Mouse (Mus musculus) midbrain, embryonic 15.5 days (tissue): ENCODE data around the gene 1700011L22Rik. TPM values are rescaled to one million over a fixed set of nuclear protein-coding genes. Genes with fewer than 3 reads are reported as not detected.

ENCODE experiments used
- ATAC-seq: fragments of 200-750 bp; cut with Nextera tagmentation; replicated peaks from 2 replicates; pipeline ENCODE4 v1.8.0; 2017; ENCODE audit warnings: moderate TSS enrichment
- H3K27ac ChIP-seq: fragments of 300-500 bp; sonication (generic); 2 replicates; pipeline ENCODE4 v1.5.1; 2015; ENCODE audit warnings: mild to moderate bottlenecking, inconsistent platforms
- H3K27me3 ChIP-seq: fragments of 300-500 bp; sonication (generic); replicated peaks from 2 replicates; pipeline ENCODE4 v1.6.1; 2015; ENCODE audit warnings: inconsistent platforms
- H3K36me3 ChIP-seq: fragments of 300-500 bp; sonication (generic); replicated peaks from 2 replicates; pipeline ENCODE4 v1.6.1; 2015; ENCODE audit warnings: inconsistent platforms
- H3K4me1 ChIP-seq: fragments of 300-500 bp; sonication (generic); 2 replicates; pipeline ENCODE4 v1.6.1; 2015; ENCODE audit warnings: inconsistent platforms
- H3K4me2 ChIP-seq: fragments of 300-500 bp; sonication (generic); 2 replicates; pipeline ENCODE4 v1.6.1; 2015; ENCODE audit warnings: inconsistent platforms, mild to moderate bottlenecking, moderate library complexity
- H3K4me3 ChIP-seq: fragments of 300-500 bp; sonication (generic); 2 replicates; pipeline ENCODE4 v1.5.1; 2015; ENCODE audit warnings: mild to moderate bottlenecking, inconsistent platforms
- H3K9ac ChIP-seq: fragments of 300-500 bp; sonication (generic); 2 replicates; pipeline ENCODE4 v1.6.1; 2015; ENCODE audit warnings: mild to moderate bottlenecking, inconsistent platforms
- H3K9me3 ChIP-seq: fragments of 300-500 bp; sonication (generic); 2 replicates; pipeline ENCODE4 v1.6.1; 2016; ENCODE audit warnings: inconsistent platforms
- WGBS: fragments of 180-500 bp; shearing (Covaris S2); methylation state at CpG from one replicate; pipeline ENCODE4 v1.1.7; 2015; ENCODE audit warnings: mixed read lengths; 5-methylcytosine and 5-hydroxymethylcytosine counted together
- polyA plus RNA-seq: library from polyadenylated mRNA; unstranded; fragments of >200 nt; fragmentation: Nextera tagmentation; extraction: Ambion mirVana; gene quantifications from 2 replicates; pipeline ENCODE4 v1.2.1, GENCODE M21; 2015

Gene 1700011L22Rik
- not detected in 2 replicates for polyA plus RNA-seq

DNA sequence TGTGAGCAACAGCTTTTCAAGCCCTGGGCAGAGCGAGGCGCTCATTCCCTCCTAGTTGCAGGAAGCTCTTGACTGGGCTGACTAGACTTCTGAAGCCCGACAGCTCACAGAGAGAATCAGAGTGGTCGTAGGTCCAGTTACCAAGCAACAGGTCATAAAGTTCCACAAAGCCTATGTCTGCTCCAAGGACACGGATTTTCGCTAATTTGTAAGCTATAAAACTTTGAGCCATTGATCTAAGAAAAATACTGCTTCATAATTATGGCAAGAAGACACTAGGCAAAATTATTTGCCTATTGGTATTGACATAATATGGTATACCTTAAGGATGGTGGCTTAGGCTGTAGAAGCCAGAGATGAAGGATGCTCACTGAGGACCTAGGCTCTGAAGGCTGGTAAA, at the start of gene 1700011L22Rik:
1700011L22Rik (minus strand) TSS at position 101 of the 400 bp plus-strand sequence.
- H3K27me3 ChIP-seq, result no peaks in the 10 kb centered on the region
- no peaks in the 10 kb centered on the region for H3K9me3 ChIP-seq
- no peaks in the 10 kb centered on the region for H3K4me1 ChIP-seq
- H3K9ac ChIP-seq, result no peak within 1 kb of the TSS
- whole genome bisulfite sequencing, result 93% methylated on average over 6 of the region's 6 CpGs
- no peak for ATAC-seq
- H3K36me3 ChIP-seq, result no peaks in the 10 kb centered on the region
- no peak within 1 kb of the TSS for H3K4me3 ChIP-seq
- H3K27ac ChIP-seq, result no peak within 1 kb of the TSS
- no peak within 1 kb of the TSS for H3K4me2 ChIP-seq

DNA sequence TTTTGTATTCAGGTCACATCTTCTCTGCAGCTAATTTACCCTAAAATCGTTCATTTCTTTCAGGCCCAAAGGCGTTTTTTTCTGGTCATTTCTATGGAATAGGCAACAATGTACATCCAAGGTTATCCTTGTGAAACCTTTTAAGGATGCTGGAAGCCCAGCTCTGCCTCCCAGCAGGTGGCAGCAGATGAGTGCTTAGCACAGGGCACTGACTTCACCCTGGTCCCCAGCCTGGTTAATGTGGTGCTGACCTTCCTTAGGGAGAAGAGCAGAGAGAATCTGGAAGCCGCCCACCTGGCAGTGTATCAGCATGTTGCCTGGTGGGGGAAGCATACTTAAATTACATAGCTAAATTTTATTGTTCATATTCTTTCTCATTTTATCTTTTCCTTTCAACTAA, 49.4 kb upstream of the 1700011L22Rik start:
- H3K4me3 ChIP-seq, result no peak overlapping the region
- no peak overlapping the region for H3K27ac ChIP-seq
- ATAC-seq, result no peak
- H3K9me3 ChIP-seq, result no peaks in the 10 kb centered on the region
- no peaks in the 10 kb centered on the region for H3K27me3 ChIP-seq
- H3K36me3 ChIP-seq, result no peaks in the 10 kb centered on the region
- peaks cover 17% of the 10 kb centered on the region for H3K4me1 ChIP-seq
- WGBS, result 32% methylated on average over 3 of the region's 3 CpGs
- no peak overlapping the region for H3K4me2 ChIP-seq
- no peak overlapping the region for H3K9ac ChIP-seq

DNA sequence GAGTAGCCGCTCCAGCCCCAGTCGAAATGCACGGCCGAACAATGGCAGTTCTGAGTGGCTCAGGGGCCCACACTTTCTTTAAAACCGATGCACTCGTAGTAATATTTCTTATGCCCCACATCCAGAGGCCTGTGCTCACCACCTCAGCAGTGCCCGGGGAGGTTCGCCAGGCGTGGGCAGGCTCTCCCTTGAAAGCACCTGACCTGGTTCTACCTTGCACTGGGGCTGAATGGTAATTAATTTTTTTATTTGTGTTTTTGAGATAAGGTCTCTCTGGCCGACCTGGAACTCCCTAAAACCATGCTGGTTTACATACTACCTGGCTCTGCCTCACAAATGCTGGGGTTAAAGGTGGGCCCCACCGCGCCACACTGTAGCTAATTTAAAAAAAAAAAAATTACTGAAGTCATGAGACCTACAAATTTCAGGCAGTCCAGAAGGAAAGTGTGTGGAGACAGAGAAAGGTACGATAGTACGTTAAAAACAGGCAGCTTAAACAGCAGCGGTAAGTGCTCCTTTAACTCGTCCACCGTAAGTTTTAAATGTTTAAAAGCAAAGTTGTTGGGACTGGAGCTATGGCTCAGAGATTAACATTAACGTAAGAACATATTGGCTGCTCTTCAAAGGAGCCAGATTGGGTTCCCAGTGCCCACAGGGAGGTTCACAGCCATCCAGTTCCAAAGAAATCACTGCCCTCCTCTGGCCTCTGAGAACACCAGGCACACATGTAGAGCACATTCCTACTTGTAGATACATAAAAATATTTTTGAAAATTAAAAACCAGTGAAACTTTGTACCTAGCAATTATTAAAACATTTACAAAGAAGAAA, 47.1 kb upstream of the 1700011L22Rik start:
- Histone ChIP-seq H3K9ac (peak overlapping the region; percentile 59), H3K27me3 (no peaks in the 10 kb centered on the region), H3K27ac (peak overlapping the region; percentile 97), H3K9me3 (no peaks in the 10 kb centered on the region), H3K4me3 (peak overlapping the region; percentile 77), H3K4me2 (peak overlapping the region; percentile 93), H3K4me1 (peaks cover 27% of the 10 kb centered on the region), H3K36me3 (no peaks in the 10 kb centered on the region)
- ATAC-seq, result peak; percentile 68; the same call in 1 of the 2 replicates
- WGBS, result 14% methylated on average over 18 of the region's 18 CpGs

DNA sequence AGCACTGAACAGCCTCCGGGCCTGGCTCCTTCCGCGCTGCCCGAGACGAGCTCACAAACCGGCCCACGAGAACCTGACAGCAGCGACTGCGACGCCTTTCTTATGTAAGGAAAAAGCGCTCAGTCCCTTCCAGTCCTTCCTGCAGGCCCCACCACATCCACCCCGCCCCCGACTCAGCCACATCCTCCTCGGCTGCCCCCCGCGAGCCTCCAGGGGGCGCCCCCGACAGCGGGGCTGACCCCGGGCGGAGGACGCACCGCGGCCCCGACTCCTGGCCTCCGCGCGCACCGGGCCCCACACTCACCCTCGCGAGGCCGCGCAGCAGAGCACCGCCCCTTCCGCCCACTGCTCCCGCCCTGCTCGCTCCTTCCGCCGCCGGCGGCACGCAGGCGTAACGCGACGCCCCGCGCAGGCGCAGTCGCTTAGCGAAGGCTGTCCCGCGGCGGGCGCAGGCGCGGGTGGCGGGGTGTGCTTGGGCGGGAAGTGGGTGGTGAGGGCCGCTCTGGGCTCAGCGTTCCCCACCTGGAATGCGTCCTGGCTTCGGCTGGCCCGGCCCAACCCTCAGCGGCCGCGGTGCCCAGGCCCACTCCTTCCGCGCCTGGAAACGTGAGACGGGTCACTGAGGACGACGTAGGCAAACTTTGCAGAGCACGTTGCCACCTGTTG, 46.4 kb upstream of the 1700011L22Rik start, which contains the start of gene Mmaa:
Mmaa (minus strand) TSS at position 328 of the 666 bp plus-strand sequence.
- peak within 1 kb of the TSS; percentile 97 for H3K27ac ChIP-seq
- peak within 1 kb of the TSS; percentile 93 for H3K4me2 ChIP-seq
- H3K9me3 ChIP-seq, result no peaks in the 10 kb centered on the region
- peaks cover 27% of the 10 kb centered on the region for H3K4me1 ChIP-seq
- no peaks in the 10 kb centered on the region for H3K27me3 ChIP-seq
- ATAC-seq, result peak; percentile 98
- H3K9ac ChIP-seq, result peak within 1 kb of the TSS; percentile 90
- H3K36me3 ChIP-seq, result no peaks in the 10 kb centered on the region
- H3K4me3 ChIP-seq, result peak within 1 kb of the TSS; percentile 77
- under 1% methylated on average over 74 of the region's 74 CpGs for WGBS

DNA sequence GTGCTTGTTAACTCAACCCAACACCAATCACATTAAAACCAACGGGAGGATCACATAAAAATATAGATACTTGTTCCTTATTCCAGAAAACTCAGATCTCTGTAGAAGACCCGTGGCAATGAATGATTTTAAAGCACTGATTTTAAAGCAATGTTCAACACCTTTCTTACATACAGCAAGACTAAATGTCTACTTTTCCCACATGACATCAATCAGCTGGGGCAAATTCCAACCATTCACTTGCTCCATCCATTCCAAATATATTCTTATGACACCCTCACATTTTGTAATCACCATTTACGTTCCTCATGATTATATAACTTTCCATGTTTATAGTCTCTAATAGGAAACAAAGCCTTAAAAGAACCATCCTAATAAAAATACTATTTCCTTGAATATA, 45.5 kb upstream of the 1700011L22Rik start:
- no peak for ATAC-seq
- H3K27ac ChIP-seq, result no peak overlapping the region
- no peaks in the 10 kb centered on the region for H3K9me3 ChIP-seq
- peaks cover 27% of the 10 kb centered on the region for H3K4me1 ChIP-seq
- no peaks in the 10 kb centered on the region for H3K27me3 ChIP-seq
- peak overlapping the region; percentile 93 for H3K4me2 ChIP-seq
- WGBS, result 59% methylated on average over 3 of the region's 3 CpGs
- H3K9ac ChIP-seq, result peak overlapping the region; percentile 90
- H3K36me3 ChIP-seq, result no peaks in the 10 kb centered on the region
- H3K4me3 ChIP-seq, result peak overlapping the region; percentile 77

DNA sequence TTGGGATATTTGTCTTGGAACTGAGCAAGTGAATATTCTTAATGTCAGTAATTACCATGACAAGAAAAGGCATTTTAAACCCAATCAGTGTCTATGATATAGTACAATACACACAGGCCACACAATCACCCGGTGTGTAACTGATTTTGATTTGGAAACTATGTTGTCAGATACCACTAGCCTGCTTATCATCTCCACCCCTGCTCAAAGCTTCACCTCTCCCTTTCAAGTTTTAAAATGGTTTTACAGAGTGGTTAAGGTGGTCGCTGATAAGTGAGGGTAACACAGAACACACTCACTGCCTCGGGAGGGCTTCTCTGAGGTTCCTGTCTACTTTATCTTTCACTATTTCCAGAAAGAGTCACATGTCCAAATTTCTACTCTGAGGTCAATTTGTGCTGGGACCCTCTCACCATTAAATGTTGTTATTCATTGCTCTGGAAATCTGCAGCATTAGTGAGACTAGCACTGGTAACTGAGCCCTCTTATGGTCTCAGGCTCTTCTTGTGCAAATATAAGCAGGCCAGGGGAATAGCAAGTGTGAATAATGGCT, 44.4 kb upstream of the 1700011L22Rik start:
- ATAC-seq, result no peak
- 85% methylated on average over 3 of the region's 3 CpGs for WGBS
- no peaks in the 10 kb centered on the region for H3K9me3 ChIP-seq
- H3K4me3 ChIP-seq, result no peak overlapping the region
- no peaks in the 10 kb centered on the region for H3K27me3 ChIP-seq
- H3K27ac ChIP-seq, result no peak overlapping the region
- H3K36me3 ChIP-seq, result no peaks in the 10 kb centered on the region
- 0 out of 2 replicates have a peak overlapping the region, but pooled peaks have one; percentile 93 for H3K4me2 ChIP-seq
- peaks cover 27% of the 10 kb centered on the region for H3K4me1 ChIP-seq
- H3K9ac ChIP-seq, result no peak overlapping the region

DNA sequence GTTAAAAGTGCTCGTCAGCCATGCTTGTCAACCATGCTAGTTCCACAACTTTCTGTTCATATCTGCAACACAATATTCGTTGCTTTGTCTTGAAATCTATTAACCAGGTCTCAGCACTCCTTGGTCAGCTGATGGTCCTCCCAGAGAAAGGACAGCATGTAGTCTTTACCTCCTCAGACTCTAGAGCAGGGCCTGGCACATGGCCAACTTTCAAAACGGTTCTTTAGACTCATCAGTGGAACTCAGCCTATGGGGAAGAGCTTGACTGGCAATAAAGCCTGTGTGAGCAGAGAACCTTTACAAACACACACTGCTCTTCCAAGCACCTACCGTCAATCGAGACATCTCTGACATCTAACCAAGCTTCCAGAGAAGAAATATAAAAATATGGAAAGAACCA, 41.2 kb upstream of the 1700011L22Rik start:
- H3K27me3 ChIP-seq, result no peaks in the 10 kb centered on the region
- WGBS, result 75% methylated on average over 5 of the region's 5 CpGs
- no peak overlapping the region for H3K4me3 ChIP-seq
- no peak overlapping the region for H3K27ac ChIP-seq
- no peak for ATAC-seq
- no peak overlapping the region for H3K9ac ChIP-seq
- H3K4me1 ChIP-seq, result peaks cover 22% of the 10 kb centered on the region
- H3K4me2 ChIP-seq, result no peak overlapping the region
- H3K9me3 ChIP-seq, result no peaks in the 10 kb centered on the region
- no peaks in the 10 kb centered on the region for H3K36me3 ChIP-seq

DNA sequence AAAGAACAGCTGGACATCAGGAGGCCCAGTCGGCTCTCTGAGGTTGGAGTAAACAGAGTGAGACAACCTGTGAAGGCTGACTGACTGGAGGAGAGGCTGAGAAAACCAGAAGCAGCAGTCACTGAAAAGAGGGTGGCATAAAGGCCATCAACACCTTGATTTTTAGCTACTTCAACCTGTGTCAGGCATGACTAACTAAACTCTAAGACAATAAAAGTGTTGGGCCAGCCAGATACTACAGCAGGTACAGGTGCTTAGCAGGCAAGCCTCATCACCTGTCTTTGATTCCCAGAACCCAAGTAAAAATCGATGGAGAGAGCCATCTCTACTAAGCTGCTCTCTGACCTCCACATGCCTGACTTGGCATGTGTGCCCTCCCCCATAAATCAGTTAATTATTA, 40.3 kb upstream of the 1700011L22Rik start:
- no peak overlapping the region for H3K4me3 ChIP-seq
- no peaks in the 10 kb centered on the region for H3K27me3 ChIP-seq
- H3K36me3 ChIP-seq, result no peaks in the 10 kb centered on the region
- H3K4me1 ChIP-seq, result peaks cover 20% of the 10 kb centered on the region
- ATAC-seq, result no peak
- H3K4me2 ChIP-seq, result no peak overlapping the region
- no peak overlapping the region for H3K9ac ChIP-seq
- H3K27ac ChIP-seq, result no peak overlapping the region
- no peaks in the 10 kb centered on the region for H3K9me3 ChIP-seq
- 63% methylated on average over 2 of the region's 2 CpGs for WGBS

DNA sequence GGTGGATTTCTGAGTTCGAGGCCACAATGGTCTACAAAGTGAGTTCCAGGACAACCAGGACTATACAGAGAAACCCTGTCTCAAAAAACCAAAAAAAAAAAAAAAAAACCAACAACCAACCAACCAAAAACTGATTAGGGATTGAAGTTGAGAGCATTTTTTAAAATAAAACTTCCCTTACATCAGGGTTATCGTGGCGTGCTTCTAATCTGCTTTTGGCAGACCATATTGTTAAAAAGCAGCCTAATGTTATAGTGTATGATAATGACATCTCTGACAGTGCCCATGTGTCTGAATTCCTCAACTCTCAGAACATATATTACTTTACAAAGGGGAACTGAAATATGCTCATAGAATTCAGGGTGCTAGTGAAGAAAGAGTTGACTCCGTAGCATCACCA, 39.9 kb upstream of the 1700011L22Rik start:
- no peak overlapping the region for H3K9ac ChIP-seq
- WGBS, result 93% methylated on average over 4 of the region's 4 CpGs
- peaks cover 15% of the 10 kb centered on the region for H3K4me1 ChIP-seq
- H3K9me3 ChIP-seq, result no peaks in the 10 kb centered on the region
- no peak for ATAC-seq
- no peak overlapping the region for H3K27ac ChIP-seq
- no peak overlapping the region for H3K4me2 ChIP-seq
- H3K27me3 ChIP-seq, result no peaks in the 10 kb centered on the region
- no peaks in the 10 kb centered on the region for H3K36me3 ChIP-seq
- no peak overlapping the region for H3K4me3 ChIP-seq

DNA sequence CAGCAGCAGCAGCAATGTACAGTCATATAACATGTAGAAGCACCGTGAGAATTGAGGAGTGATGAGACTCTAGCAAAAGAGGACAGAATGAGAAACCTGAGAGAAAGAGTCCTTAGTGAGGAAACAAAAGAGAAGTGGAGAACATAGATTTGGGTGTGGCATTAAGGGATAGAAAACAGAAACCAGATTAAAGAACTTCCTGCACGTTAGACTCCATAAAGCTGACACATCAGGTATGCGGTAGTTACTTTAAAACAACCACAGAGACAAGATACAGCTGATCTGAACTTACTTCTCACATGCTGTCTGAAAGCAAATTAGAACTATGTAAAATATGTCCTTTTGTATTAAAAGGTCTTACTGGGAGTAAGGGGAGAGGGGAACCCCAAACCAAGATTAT, 38.1 kb upstream of the 1700011L22Rik start:
- no peak overlapping the region for H3K27ac ChIP-seq
- no peaks in the 10 kb centered on the region for H3K27me3 ChIP-seq
- no peaks in the 10 kb centered on the region for H3K4me1 ChIP-seq
- 90% methylated on average over 3 of the region's 3 CpGs for whole genome bisulfite sequencing
- no peaks in the 10 kb centered on the region for H3K9me3 ChIP-seq
- no peak overlapping the region for H3K4me2 ChIP-seq
- no peak overlapping the region for H3K9ac ChIP-seq
- no peak for ATAC-seq
- no peak overlapping the region for H3K4me3 ChIP-seq
- no peaks in the 10 kb centered on the region for H3K36me3 ChIP-seq

DNA sequence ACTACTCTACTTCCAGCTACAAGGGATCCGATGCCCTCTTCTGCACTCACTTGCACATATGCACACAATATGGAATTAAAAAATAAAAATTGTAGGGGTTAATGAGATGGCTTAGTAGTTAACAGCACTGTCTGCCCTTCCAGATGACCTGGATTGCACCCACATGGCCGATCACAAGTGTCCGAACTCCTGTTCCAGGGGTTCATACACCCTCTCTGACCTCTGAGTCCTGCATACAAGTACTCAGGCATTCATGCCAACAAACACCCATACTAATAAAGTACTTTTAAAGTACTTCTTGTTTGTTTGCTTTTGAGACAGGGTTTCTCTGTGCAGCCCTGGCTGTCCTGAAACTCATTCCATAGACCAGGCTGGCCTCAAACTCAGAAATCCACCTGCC, 36.3 kb upstream of the 1700011L22Rik start:
- WGBS, result 98% methylated on average over 3 of the region's 3 CpGs
- ATAC-seq, result no peak
- Histone ChIP-seq H3K27me3 (no peaks in the 10 kb centered on the region), H3K4me1 (no peaks in the 10 kb centered on the region), H3K9ac (no peak overlapping the region), H3K9me3 (no peaks in the 10 kb centered on the region), H3K36me3 (peaks cover 6% of the 10 kb centered on the region), H3K4me3 (no peak overlapping the region), H3K4me2 (no peak overlapping the region), H3K27ac (no peak overlapping the region)

DNA sequence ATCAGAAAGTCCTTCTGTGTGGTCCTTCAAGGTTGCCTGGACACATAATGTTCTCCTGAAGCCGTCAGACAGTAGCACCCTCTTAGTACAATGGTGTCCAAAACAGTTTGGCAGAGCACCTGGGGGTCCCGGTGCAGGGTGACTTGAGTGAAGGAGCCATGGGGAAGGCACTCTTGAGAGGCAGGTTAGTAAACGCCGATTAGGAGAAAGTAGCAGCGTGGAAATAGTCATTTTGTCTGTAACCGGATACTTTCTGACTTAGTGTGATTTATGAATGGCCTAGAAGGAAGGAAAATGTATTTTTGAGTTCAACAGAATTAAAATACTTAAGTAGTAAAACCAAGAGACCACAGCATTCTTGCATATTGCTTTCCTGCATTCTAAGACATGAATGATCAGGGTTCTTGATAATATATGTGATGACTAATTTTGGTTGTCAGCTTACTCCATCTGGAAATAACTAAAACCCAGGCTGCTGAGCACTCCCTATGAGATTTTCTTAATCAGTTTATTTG, 33.1 kb upstream of the 1700011L22Rik start:
- H3K9me3 ChIP-seq, result no peaks in the 10 kb centered on the region
- no peak overlapping the region for H3K9ac ChIP-seq
- H3K27me3 ChIP-seq, result no peaks in the 10 kb centered on the region
- H3K4me1 ChIP-seq, result no peaks in the 10 kb centered on the region
- no peak overlapping the region for H3K27ac ChIP-seq
- H3K36me3 ChIP-seq, result peaks cover 11% of the 10 kb centered on the region
- H3K4me3 ChIP-seq, result no peak overlapping the region
- ATAC-seq, result no peak
- 94% methylated on average over 6 of the region's 6 CpGs for WGBS
- no peak overlapping the region for H3K4me2 ChIP-seq
